Mouse (Mus musculus): ENCODE results near the gene Vcp. TPM values are rescaled to one million over a fixed set of nuclear protein-coding genes. Genes with fewer than 3 reads are reported as not detected.
A peak's percentile ranks its signal among the peaks of the same experiment; 100 is the strongest.

The Vcp gene
- total and polyA plus RNA-seq, 3 experiments, result 200 to 462 (median 237) TPM

DNA sequence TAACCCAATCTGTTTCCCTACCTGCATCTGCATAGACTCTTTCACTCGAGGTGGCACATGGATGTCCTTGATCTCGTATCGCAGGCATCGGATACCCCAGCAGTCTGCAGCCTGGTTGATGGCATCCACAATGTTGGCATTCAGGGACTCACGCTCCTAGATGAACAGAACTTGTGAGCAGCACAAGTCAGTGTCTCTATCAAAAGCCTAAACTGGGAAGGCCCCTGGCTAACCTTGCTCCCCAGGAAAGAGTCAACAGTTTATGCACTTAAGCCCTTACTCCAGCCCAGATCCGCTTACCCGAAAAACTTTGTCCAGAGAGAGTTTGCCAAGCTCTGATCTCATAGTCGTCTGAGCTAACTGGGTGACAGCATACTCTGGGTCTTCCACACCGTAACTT is 29.4 kb upstream of the Vcp start:
- no peak for DNase-seq (ENCODE audit: extremely low read depth)
- Histone ChIP-seq H3K9me3 (replicated peaks; ENCODE audit: low read length) (no peaks in the 10 kb centered on the region), H3K36me3 (replicated peaks in 1 of 2; ENCODE audit: control insufficient read depth in 1 of 2, insufficient read depth in 1 of 2, low read length in 1 of 2) (peaks cover 26 to 64% of the 10 kb centered on the region in 2 experiments), H3K9ac (ENCODE audit: insufficient read depth, low read depth) (no peak overlapping the region), H3K4me1 (ENCODE audit: control insufficient read depth in 1 of 2, insufficient read depth in 2 of 2) (peaks cover 5 to 24% of the 10 kb centered on the region in 2 experiments; a peak in 3 of 4 replicates), H3K27me3 (replicated peaks) (no peaks in the 10 kb centered on the region), H3K79me2 (replicated peaks; ENCODE audit: control insufficient read depth, extremely low read depth, insufficient read depth, poor library complexity, severe bottlenecking) (peaks cover 13% of the 10 kb centered on the region), H3K4me3 (replicated peaks in 1 of 3; ENCODE audit: low read depth in 2 of 3, low read length in 2 of 3, poor library complexity in 1 of 3) (no peak overlapping the region), H3K27ac (ENCODE audit: insufficient read depth, low read depth) (no peak overlapping the region), H3K4me2 (ENCODE audit: insufficient read depth, low read depth, poor library complexity, severe bottlenecking) (peak overlapping the region; percentile 58; the same call in 1 of the 2 replicates)
- TF ChIP-seq EP300 (IDR thresholded peaks at IDR 0.05; ENCODE audit: low read length), result no peak
- no peak for TF ChIP-seq MXI1 (IDR thresholded peaks at IDR 0.05; ENCODE audit: low read depth, low read length)
- no peak for TF ChIP-seq SIN3A (IDR thresholded peaks at IDR 0.05; ENCODE audit: low read length)
- TF ChIP-seq ETS1 (conservative IDR thresholded peaks at IDR 0.05; ENCODE audit: low read depth, low read length), result no peak
- no peak for TF ChIP-seq MAX (IDR thresholded peaks at IDR 0.05; ENCODE audit: low read length)
- TF ChIP-seq ELF1 (IDR thresholded peaks at IDR 0.05; ENCODE audit: low read depth, low read length), result no peak
- TF ChIP-seq SMC3 (IDR thresholded peaks at IDR 0.05; ENCODE audit: low read depth, low read length), result no peak
- no peak for TF ChIP-seq JUND (conservative IDR thresholded peaks at IDR 0.05; ENCODE audit: low read depth, low read length)
- TF ChIP-seq MAFK (IDR thresholded peaks at IDR 0.05; ENCODE audit: insufficient replicate concordance, low read length), result no peak
- TF ChIP-seq BHLHE40 (IDR thresholded peaks at IDR 0.05; ENCODE audit: low read depth, low read length), result no peak
- TF ChIP-seq E2F4 (IDR thresholded peaks at IDR 0.05; ENCODE audit: insufficient replicate concordance, low read depth, low read length), result no peak
- no peak for TF ChIP-seq NELFE (IDR thresholded peaks at IDR 0.05; ENCODE audit: low read depth, low read length)
- no peak for TF ChIP-seq USF1 (IDR thresholded peaks at IDR 0.05; ENCODE audit: low read depth, low read length)
- dilution Hi-C loops (cut with MboI; ENCODE audit: extremely low pct_ligation_motif_present, extremely low pct_unique_long_range_greater_than_20kb, low sequenced_read_pairs) (no loop called here), in situ Hi-C loops (cut with MboI; ENCODE audit: low pct_ligation_motif_present, low pct_unique_long_range_greater_than_20kb, low sequenced_read_pairs) (no loop called here)

DNA sequence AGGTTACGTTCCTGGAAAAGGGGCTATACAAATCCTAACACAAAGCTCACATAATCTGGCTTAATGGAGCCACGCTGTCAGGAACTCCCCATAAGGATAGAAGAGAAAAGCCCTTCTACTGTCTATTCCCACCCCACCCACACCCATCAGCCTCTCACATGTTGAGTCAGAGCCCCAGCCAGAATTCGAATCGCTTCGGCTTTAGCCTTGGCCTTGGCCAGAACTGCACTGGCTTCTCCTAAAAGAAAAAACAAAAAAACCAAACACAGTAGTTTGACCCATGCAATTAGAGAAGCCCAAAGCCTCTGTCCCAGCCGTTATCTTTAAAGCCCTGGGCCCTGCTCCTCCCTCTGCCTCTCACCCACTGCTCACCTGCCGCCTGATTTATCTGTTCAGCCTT is 28.8 kb upstream of the Vcp start:
- H3K9me3 ChIP-seq (replicated peaks; ENCODE audit: low read length), result no peaks in the 10 kb centered on the region
- no peak overlapping the region for H3K27ac ChIP-seq (ENCODE audit: insufficient read depth, low read depth)
- dilution Hi-C loops (cut with MboI; ENCODE audit: extremely low pct_ligation_motif_present, extremely low pct_unique_long_range_greater_than_20kb, low sequenced_read_pairs) (no loop called here), in situ Hi-C loops (cut with MboI; ENCODE audit: low pct_ligation_motif_present, low pct_unique_long_range_greater_than_20kb, low sequenced_read_pairs) (no loop called here)
- H3K36me3 ChIP-seq (replicated peaks in 1 of 2; ENCODE audit: control insufficient read depth in 1 of 2, insufficient read depth in 1 of 2, low read length in 1 of 2), result peaks cover 26 to 62% of the 10 kb centered on the region in 2 experiments
- no peaks in the 10 kb centered on the region for H3K27me3 ChIP-seq (replicated peaks)
- no peak overlapping the region for H3K4me2 ChIP-seq (ENCODE audit: insufficient read depth, low read depth, poor library complexity, severe bottlenecking)
- peaks cover 9 to 30% of the 10 kb centered on the region in 2 experiments for H3K4me1 ChIP-seq (ENCODE audit: control insufficient read depth in 1 of 2, insufficient read depth in 2 of 2)
- no peak for TF ChIP-seq USF1 (IDR thresholded peaks at IDR 0.05; ENCODE audit: low read depth, low read length)
- H3K79me2 ChIP-seq (replicated peaks; ENCODE audit: control insufficient read depth, extremely low read depth, insufficient read depth, poor library complexity, severe bottlenecking), result peaks cover 17% of the 10 kb centered on the region
- no peak overlapping the region for H3K9ac ChIP-seq (ENCODE audit: insufficient read depth, low read depth)
- H3K4me3 ChIP-seq (replicated peaks in 1 of 3; ENCODE audit: low read depth in 2 of 3, low read length in 2 of 3, poor library complexity in 1 of 3), result no peak overlapping the region
- no peak for DNase-seq (ENCODE audit: extremely low read depth)
